Mouse (Mus musculus) G1E-ER4 (cell line): Measurements from ENCODE around the gene Tmeff1. TPM values are rescaled to one million over a fixed set of nuclear protein-coding genes. Genes with fewer than 3 reads are reported as not detected.

Experiments used
- GATA1 ChIP-seq: IDR thresholded peaks from one replicate; pipeline ENCODE4 v1.8.0; 2012; ENCODE audit warnings: low read length, inconsistent platforms
- polyA plus RNA-seq: library from polyadenylated mRNA; stranded (reverse); fragments of >175 nt; gene quantifications from 2 replicates; pipeline ENCODE4 v1.2.3, GENCODE M21; 2012

Tmeff1 gene
- polyA plus RNA-seq, 1 experiment: not detected

DNA sequence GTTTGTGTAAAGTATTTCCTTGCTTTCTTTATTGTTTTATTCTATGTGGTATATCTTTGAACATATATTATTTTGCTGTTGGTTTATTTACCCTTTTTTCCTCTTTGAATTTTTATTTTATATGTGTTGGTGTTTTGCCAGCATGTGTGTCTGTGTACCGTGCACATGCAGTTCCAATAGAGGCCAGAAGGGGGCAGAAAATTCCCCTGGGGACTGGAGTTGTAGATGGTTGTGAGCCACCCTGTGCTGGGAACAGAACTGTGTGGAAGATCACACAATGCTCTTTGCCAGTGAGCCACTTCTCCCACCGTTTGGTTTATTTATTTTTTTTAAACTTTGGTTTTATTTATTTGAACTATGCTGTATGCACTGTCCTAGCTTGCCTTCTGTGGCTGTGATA lies 49.1 kb downstream of the Tmeff1 start:
- TF ChIP-seq GATA1: no peak

DNA sequence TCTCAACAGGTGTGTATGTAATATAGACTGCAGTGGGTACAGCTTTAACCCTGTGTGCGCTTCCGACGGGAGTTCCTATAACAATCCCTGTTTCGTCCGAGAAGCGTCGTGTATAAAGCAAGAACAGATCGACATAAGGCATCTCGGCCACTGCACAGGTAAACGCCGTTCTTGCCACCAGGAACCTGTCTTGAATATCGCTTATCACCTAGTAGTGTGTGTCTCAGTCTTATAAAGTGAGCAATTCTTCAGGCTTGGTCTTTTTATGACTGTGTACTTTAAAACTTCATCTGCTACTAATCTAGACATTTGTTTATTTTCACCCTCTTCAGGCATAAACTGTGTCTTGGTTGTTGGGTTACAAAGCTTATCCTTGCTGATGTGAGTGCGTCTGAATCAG lies 51.9 kb downstream of the Tmeff1 start:
- TF ChIP-seq GATA1: no peak

DNA sequence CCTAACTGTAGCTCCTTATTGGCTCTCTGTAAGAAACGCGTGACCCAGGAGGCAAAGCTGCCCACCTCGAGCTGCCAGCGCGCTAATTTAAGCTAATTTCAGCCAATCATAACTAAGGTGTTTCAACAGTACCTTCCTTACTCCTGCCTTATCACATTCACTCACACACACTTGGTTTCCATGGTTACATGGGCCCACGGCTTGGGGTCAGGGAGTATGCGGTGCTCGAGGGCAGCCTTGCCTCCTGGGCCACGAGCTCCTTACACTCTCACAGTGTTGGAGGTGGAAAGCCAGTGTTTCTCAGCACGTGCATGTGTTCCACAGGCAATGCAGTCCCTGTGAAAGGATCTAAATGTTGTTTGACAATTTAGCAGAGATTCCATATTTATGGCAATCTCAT lies 53.2 kb downstream of the Tmeff1 start:
- TF ChIP-seq GATA1: no peak

DNA sequence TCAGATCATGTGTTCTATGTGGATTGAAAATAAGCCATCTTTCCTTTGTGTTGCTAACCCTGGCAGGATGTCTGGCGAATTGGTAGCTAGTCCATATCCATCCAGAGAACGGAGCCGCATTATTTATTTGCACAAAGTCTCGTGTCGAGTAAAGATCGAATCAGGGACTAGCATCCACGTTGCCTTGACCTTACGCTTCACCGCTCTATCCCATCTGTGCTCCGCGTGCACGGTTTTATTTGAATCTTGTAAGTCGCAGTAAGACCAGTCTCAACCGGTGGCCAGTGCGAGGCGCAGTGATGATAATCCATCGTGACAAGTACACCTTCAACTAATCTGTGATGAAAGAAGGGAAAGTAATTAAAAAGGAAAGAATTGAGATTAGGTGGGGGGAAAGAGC lies 54.5 kb downstream of the Tmeff1 start:
- TF ChIP-seq GATA1: no peak

DNA sequence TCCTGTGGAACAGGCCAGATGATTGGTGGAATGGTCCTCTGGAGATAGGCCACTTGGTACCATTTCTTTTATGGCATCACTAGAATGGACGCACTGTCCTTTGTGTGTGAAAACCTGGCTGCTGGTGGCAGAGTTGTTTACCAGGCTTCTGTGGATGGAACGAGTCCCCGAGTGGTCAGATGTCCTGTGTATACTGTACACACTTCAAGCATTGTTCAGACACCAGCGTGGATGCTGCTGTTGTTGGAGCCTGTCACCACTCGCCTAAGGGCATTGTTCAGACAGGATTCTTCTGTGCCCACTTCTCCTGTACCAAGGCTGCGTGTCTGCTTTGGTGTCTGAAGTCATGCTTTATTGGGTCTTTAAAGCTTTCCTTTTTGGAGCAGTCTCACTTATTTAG lies 58.8 kb downstream of the Tmeff1 start:
- TF ChIP-seq GATA1: no peak

DNA sequence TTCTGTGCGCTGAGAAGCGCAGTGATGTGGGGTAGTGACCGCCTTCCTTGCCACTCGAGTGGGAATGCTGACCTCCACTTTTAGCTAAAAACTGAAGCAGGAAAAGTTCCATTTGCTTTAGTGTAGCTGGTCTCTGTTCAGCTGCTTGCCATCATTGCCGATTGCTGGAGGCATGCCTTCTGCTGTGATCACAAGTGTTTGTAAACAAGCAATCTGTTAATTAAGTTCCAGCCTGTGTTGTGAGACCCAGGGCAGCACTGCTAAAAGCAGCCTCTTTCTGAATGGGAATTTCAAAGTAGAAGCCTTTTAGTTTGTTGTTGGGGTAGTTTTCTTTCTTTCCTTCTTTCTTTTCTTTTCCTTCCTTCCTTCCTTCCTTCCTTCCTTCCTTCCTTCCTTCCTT lies 61.2 kb downstream of the Tmeff1 start:
- TF ChIP-seq GATA1: no peak

DNA sequence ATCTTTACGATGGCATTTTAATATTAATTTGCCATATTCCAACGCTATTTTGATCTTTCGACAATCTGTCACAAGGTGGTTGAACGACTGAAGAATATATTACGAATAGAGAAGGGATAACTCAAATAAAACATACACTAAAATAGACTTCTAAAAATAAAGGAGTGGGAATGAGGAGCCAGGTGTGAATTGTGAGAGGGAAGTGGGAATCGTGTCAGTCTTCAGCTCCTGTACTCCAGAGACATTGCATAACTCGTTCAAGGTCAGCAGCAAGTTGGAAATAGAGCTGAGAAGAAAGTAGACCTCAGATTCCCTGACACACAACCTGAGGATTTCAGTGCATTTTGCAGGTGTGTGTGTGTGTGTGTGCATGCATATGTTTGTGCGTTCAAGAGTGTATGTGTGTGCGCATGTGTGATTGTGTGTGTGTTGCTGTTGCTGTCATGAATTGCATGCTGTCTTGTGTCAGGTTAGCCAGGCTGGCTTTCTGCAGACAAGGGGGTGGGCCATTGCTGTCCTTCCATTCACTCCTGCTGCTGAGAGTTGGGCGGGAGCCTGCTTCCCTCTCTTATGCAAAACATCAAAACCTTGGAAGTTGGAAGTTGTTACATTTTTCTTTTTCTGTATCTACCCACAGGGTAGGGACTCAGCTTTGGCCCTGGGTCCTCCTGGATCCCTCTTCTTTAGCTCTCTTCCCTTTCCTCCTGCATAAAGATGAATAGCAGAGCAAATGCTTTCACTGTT lies 65.8 kb downstream of the Tmeff1 start:
- no peak for TF ChIP-seq GATA1

DNA sequence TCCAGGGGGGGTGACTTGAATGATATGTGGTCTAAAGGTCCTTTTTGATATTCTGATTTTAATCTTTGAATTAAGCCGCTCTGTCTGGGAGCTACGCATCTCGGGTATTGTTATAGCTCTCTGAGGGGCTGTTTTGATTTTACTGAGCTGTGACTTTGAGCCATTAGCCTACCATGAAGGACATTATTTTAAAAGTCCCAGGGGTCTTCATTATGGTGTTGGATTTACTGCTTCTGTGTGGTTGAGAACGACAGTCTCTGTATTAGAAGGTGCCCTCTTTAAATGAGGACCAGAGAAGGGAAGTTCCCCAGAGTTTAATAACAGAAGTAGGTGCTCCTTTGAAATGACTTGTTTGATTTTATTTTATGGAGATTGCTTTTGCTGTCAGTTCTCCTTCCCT lies 69.1 kb downstream of the Tmeff1 start:
- TF ChIP-seq GATA1: no peak

DNA sequence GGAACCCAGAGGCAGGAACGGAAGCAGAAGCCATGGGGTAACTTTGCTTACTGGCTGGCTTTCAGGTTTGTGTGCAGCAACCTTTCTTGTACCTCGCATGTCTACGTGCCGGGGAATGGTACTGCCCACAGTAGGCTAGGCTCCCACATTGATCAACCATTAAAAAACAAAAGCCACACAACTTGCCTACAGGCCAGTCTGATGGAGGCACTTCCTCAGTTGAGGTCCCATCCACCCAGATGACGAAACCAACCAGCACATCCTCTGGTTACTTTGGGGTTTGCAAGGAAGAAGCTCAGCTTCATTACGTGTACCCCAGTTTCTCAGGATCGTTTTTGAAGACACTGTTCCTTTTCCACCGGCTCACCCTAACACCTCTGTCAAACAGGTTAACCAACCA lies 71.6 kb downstream of the Tmeff1 start:
- no peak for TF ChIP-seq GATA1

DNA sequence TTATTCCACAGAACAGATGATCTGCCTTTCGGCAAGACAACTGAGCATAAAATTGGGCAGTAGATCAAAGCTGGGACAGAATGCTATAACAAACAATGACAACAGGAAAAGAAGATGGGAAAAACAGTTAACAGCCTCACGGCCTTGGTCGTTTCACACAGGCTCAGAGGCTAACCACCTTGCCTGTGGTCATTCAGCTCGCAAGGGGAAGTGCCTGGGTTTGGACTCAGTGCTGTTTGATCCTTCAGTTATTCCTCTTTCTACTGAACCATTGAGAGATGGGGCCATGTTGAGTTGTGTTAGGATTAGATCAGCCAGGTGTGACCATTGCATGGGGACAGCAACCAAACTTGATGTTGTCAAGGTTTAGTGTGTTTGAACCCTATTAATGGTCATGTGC lies 75.2 kb downstream of the Tmeff1 start:
- no peak for TF ChIP-seq GATA1

DNA sequence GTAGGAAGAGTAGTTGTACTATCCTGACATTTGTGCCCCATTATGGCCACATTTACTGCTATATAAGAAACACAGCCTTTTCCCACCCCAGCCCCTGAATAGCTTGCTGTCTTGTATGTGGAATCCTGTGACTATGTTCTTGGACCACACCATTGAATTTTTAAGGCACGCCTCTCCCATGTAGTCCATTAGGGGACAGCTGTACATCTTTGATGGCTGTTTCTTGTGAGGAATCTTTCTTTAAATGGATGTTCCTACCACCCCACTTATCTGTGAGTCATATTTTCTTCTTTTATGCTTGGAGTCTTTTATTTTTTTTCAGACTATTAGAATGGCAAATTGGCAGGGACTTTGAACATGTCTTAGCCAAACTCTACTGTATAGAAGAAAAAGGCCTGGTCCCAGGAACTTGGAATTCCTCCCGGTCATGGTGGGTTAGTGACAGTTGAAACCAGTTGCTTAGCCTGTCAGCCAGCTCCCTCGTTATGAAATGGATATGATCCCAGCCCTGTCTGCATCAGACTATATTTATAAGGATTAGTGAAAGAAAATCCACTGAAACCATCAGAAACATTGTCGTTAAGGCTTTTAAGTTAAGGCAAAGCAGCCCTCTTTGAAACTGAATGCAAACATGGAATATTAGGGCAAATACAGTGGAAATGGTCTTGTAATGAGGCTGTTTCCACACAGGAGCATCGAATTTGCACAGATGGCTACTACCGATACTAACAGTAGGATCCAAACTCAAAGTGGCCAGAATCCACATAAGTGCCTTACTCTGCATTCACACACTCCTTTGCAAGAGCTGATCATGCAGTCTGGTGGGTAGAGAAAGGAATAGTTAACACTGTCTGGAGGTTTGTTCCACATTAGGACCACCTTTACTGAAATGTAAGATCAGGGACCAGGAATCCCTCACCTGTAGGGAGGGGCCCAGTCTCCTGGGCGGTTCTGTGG lies 75.9 kb downstream of the Tmeff1 start:
- no peak for TF ChIP-seq GATA1

DNA sequence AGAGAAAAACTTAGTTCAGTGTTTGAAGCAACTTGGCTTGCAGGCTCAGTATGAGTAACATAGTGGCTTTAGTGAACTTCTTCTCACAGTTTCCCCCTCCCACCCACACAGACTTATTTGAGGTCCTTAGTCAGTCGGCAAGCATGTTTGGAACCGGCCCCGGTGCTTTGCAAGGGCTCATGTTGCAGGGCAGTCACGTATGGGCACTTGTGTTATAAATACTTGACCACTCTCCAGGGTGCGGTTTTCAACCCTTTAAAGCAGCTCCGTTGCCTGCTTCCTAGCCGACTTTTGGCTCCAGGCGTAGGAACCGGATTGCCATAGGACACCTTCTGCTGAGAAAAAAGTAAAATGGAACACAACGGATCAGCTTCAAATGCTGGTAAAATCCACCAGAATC lies 78.3 kb downstream of the Tmeff1 start, which contains the start of gene Cavin4:
Gene Cavin4, plus strand, starts transcription at position 244 of the 400 bp plus-strand sequence.
- no peak for TF ChIP-seq GATA1

DNA sequence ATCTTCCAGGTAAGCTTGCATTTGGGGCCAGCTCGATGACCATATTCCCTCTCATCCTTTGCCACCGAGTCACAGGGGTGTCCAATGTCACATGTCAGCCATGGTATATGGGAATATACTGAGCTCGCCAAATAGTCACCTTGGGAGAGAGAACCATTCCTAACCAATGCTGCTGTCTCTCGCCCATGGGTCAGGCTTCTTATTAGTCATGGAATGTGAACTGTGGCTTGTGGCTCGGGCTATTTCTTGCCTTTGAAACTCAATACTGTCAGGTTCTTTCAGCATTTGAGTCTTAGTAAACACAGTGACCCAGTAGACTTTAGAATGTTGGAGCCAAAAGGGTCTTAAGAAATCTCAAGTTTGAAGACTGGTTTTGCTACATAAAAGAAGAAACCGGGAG lies 79.0 kb downstream of the Tmeff1 start:
- TF ChIP-seq GATA1: no peak

DNA sequence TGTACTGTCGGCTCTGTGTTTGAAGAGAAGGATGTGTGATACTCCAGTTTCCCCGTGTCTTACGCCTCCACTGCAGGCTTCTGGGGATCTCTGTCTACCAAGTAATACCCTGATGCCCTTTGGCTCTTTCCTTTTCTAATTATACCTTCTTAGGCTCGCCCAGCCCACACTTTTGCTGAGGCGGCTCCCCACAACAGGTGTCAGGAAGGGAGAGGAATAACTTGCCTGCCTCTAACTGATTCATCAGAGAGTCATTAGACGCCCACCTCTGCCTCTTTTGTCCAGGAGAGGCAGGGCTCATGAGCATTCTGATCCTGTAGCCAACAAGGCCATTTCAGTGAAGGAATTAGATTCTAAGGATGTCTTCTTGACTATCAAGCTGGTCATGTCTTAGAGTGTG lies 82.3 kb downstream of the Tmeff1 start:
- no peak for TF ChIP-seq GATA1

DNA sequence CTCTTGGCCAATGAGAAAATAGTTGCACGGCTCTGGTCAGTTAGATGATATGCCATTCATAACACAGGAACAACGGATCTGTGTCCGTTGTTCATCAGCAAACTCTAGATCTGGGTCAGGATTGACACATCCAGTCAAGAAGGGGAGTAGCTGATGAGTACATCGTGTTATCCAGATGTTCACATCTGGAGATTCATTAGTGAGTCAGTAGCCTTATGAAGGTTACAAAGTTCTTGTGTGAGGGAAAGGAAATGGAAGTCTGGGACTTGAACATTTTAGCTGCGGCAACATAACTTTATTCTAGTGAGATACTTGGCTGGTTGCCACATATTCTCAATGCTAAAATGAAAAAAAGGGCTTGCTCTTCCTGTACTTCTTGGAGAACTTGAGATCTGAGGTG lies 87.9 kb downstream of the Tmeff1 start:
- TF ChIP-seq GATA1: no peak

DNA sequence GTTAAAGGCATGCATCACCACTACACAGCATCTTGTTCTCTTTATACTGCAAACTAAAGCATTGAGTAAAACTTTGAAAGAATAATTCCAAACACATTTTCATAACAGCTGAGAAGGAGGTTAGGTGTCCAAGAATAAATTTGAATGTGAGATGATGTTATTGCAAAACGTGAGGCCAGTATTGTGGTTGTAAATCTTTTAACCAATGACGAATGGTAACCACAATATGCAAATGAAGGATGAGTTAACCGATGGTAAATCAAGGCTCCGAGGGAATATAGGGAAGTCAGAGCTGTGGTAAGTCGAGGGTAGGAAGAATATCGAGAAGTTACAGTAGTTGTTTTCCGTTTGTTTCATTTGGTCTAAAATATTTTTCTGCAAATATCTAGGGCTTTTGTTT lies 89.4 kb downstream of the Tmeff1 start:
- TF ChIP-seq GATA1: no peak
